Mouse (Mus musculus): ENCODE results near the gene Rcbtb2. TPM values are rescaled to one million over a fixed set of nuclear protein-coding genes. Genes with fewer than 3 reads are reported as not detected.

The Rcbtb2 gene
- 145 and 157 TPM in 2 replicates for polyA plus RNA-seq (2014; fragmentation: Nextera tagmentation; extraction: Ambion mirVana)

- DNase-seq (ENCODE audit: low spot score) (no peak), ATAC-seq (ENCODE audit: low FRiP score) (no peak)
- H3K9ac ChIP-seq (ENCODE audit: low read depth, low read length) = no peak within 1 kb of the TSS
- H3K27me3 ChIP-seq (ENCODE audit: control insufficient read depth, insufficient read depth, low read length) = no peaks in the 10 kb centered on the region
- H3K4me2 ChIP-seq (replicated peaks; ENCODE audit: low read depth, low read length) = no peak within 1 kb of the TSS
- H3K4me1 ChIP-seq (replicated peaks; ENCODE audit: control insufficient read depth, insufficient read depth, low read length) = no peaks in the 10 kb centered on the region
- no peaks in the 10 kb centered on the region for H3K9me3 ChIP-seq (ENCODE audit: control insufficient read depth, low read length)
- H3K4me3 ChIP-seq (ENCODE audit: low read depth, low read length) = no peak within 1 kb of the TSS
- no peak within 1 kb of the TSS for H3K27ac ChIP-seq (ENCODE audit: low read depth, low read length)
- H3K36me3 ChIP-seq (ENCODE audit: control insufficient read depth, insufficient read depth, low read length) = no peaks in the 10 kb centered on the region
- 71% methylated on average over 4 of the region's 4 CpGs for WGBS
These were observed at the start of gene Rcbtb2 for GRCm38 (mm10) chr14:73122923-73123278. Gene Rcbtb2 (plus strand): TSS chr14:73123037.

GRCm38 (mm10) chr14:73083563-73083962 lies 39.3 kb upstream of the Rcbtb2 start:
- ATAC-seq (ENCODE audit: low FRiP score) = no peak
- H3K4me2 ChIP-seq (replicated peaks; ENCODE audit: low read depth, low read length) = no peak overlapping the region
- no peak for DNase-seq (ENCODE audit: low spot score)
- no peak overlapping the region for H3K27ac ChIP-seq (ENCODE audit: low read depth, low read length)
- no peak overlapping the region for H3K4me3 ChIP-seq (ENCODE audit: low read depth, low read length)
- no peak overlapping the region for H3K9ac ChIP-seq (ENCODE audit: low read depth, low read length)
- H3K4me1 ChIP-seq (replicated peaks; ENCODE audit: control insufficient read depth, insufficient read depth, low read length) = no peaks in the 10 kb centered on the region
- no peaks in the 10 kb centered on the region for H3K27me3 ChIP-seq (ENCODE audit: control insufficient read depth, insufficient read depth, low read length)
- 79% methylated on average over 2 of the region's 2 CpGs for WGBS
- H3K9me3 ChIP-seq (ENCODE audit: control insufficient read depth, low read length) = no peaks in the 10 kb centered on the region
- H3K36me3 ChIP-seq (ENCODE audit: control insufficient read depth, insufficient read depth, low read length) = no peaks in the 10 kb centered on the region

GRCm38 (mm10) chr14:73086425-73086824 lies 36.4 kb upstream of the Rcbtb2 start:
- no peak overlapping the region for H3K9ac ChIP-seq (ENCODE audit: low read depth, low read length)
- no peaks in the 10 kb centered on the region for H3K27me3 ChIP-seq (ENCODE audit: control insufficient read depth, insufficient read depth, low read length)
- no peak for DNase-seq (ENCODE audit: low spot score)
- no peak for ATAC-seq (ENCODE audit: low FRiP score)
- H3K27ac ChIP-seq (ENCODE audit: low read depth, low read length) = no peak overlapping the region
- H3K4me1 ChIP-seq (replicated peaks; ENCODE audit: control insufficient read depth, insufficient read depth, low read length) = no peaks in the 10 kb centered on the region
- no peak overlapping the region for H3K4me2 ChIP-seq (replicated peaks; ENCODE audit: low read depth, low read length)
- no peak overlapping the region for H3K4me3 ChIP-seq (ENCODE audit: low read depth, low read length)
- no peaks in the 10 kb centered on the region for H3K36me3 ChIP-seq (ENCODE audit: control insufficient read depth, insufficient read depth, low read length)
- H3K9me3 ChIP-seq (ENCODE audit: control insufficient read depth, low read length) = no peaks in the 10 kb centered on the region
- 68% methylated on average over 3 of the region's 3 CpGs for WGBS

- DNase-seq (ENCODE audit: low spot score) (no peak), ATAC-seq (ENCODE audit: low FRiP score) (no peak)
- Histone ChIP-seq H3K9me3 (ENCODE audit: control insufficient read depth, low read length) (no peaks in the 10 kb centered on the region), H3K36me3 (ENCODE audit: control insufficient read depth, insufficient read depth, low read length) (no peaks in the 10 kb centered on the region), H3K4me2 (replicated peaks; ENCODE audit: low read depth, low read length) (no peak overlapping the region), H3K4me3 (ENCODE audit: low read depth, low read length) (no peak overlapping the region), H3K4me1 (replicated peaks; ENCODE audit: control insufficient read depth, insufficient read depth, low read length) (no peaks in the 10 kb centered on the region), H3K9ac (ENCODE audit: low read depth, low read length) (no peak overlapping the region), H3K27me3 (ENCODE audit: control insufficient read depth, insufficient read depth, low read length) (no peaks in the 10 kb centered on the region), H3K27ac (ENCODE audit: low read depth, low read length) (no peak overlapping the region)
- WGBS = 88% methylated on average over 5 of the region's 5 CpGs
These were observed 35.6 kb upstream of the Rcbtb2 start for GRCm38 (mm10) chr14:73087247-73087646.

- no peak overlapping the region for H3K27ac ChIP-seq (ENCODE audit: low read depth, low read length)
- WGBS = 89% methylated on average over 5 of the region's 5 CpGs
- H3K4me2 ChIP-seq (replicated peaks; ENCODE audit: low read depth, low read length) = no peak overlapping the region
- no peaks in the 10 kb centered on the region for H3K4me1 ChIP-seq (replicated peaks; ENCODE audit: control insufficient read depth, insufficient read depth, low read length)
- ATAC-seq (ENCODE audit: low FRiP score) (no peak), DNase-seq (ENCODE audit: low spot score) (no peak)
- H3K9me3 ChIP-seq (ENCODE audit: control insufficient read depth, low read length) = no peaks in the 10 kb centered on the region
- no peaks in the 10 kb centered on the region for H3K27me3 ChIP-seq (ENCODE audit: control insufficient read depth, insufficient read depth, low read length)
- H3K9ac ChIP-seq (ENCODE audit: low read depth, low read length) = no peak overlapping the region
- H3K36me3 ChIP-seq (ENCODE audit: control insufficient read depth, insufficient read depth, low read length) = no peaks in the 10 kb centered on the region
- no peak overlapping the region for H3K4me3 ChIP-seq (ENCODE audit: low read depth, low read length)
These were observed 35.1 kb upstream of the Rcbtb2 start for GRCm38 (mm10) chr14:73087746-73088145.

GRCm38 (mm10) chr14:73088224-73088623 lies 34.6 kb upstream of the Rcbtb2 start:
- WGBS = 84% methylated on average over 1 of the region's 1 CpGs
- Histone ChIP-seq H3K4me3 (ENCODE audit: low read depth, low read length) (no peak overlapping the region), H3K36me3 (ENCODE audit: control insufficient read depth, insufficient read depth, low read length) (no peaks in the 10 kb centered on the region), H3K4me1 (replicated peaks; ENCODE audit: control insufficient read depth, insufficient read depth, low read length) (no peaks in the 10 kb centered on the region), H3K9ac (ENCODE audit: low read depth, low read length) (no peak overlapping the region), H3K27me3 (ENCODE audit: control insufficient read depth, insufficient read depth, low read length) (no peaks in the 10 kb centered on the region), H3K27ac (ENCODE audit: low read depth, low read length) (no peak overlapping the region), H3K9me3 (ENCODE audit: control insufficient read depth, low read length) (no peaks in the 10 kb centered on the region), H3K4me2 (replicated peaks; ENCODE audit: low read depth, low read length) (no peak overlapping the region)
- no peak for DNase-seq (ENCODE audit: low spot score)
- no peak for ATAC-seq (ENCODE audit: low FRiP score)

- no peak overlapping the region for H3K4me2 ChIP-seq (replicated peaks; ENCODE audit: low read depth, low read length)
- no peak overlapping the region for H3K4me3 ChIP-seq (ENCODE audit: low read depth, low read length)
- ATAC-seq (ENCODE audit: low FRiP score) (no peak), DNase-seq (ENCODE audit: low spot score) (no peak)
- H3K9ac ChIP-seq (ENCODE audit: low read depth, low read length) = no peak overlapping the region
- no peaks in the 10 kb centered on the region for H3K4me1 ChIP-seq (replicated peaks; ENCODE audit: control insufficient read depth, insufficient read depth, low read length)
- no peaks in the 10 kb centered on the region for H3K36me3 ChIP-seq (ENCODE audit: control insufficient read depth, insufficient read depth, low read length)
- 86% methylated on average over 3 of the region's 3 CpGs for WGBS
- no peak overlapping the region for H3K27ac ChIP-seq (ENCODE audit: low read depth, low read length)
- no peaks in the 10 kb centered on the region for H3K27me3 ChIP-seq (ENCODE audit: control insufficient read depth, insufficient read depth, low read length)
- H3K9me3 ChIP-seq (ENCODE audit: control insufficient read depth, low read length) = no peaks in the 10 kb centered on the region
These were observed 30.0 kb upstream of the Rcbtb2 start for GRCm38 (mm10) chr14:73092871-73093270.

- Histone ChIP-seq H3K9ac (ENCODE audit: low read depth, low read length) (no peak overlapping the region), H3K9me3 (ENCODE audit: control insufficient read depth, low read length) (no peaks in the 10 kb centered on the region), H3K4me2 (replicated peaks; ENCODE audit: low read depth, low read length) (no peak overlapping the region), H3K4me3 (ENCODE audit: low read depth, low read length) (no peak overlapping the region), H3K27me3 (ENCODE audit: control insufficient read depth, insufficient read depth, low read length) (no peaks in the 10 kb centered on the region), H3K27ac (ENCODE audit: low read depth, low read length) (no peak overlapping the region), H3K36me3 (ENCODE audit: control insufficient read depth, insufficient read depth, low read length) (no peaks in the 10 kb centered on the region), H3K4me1 (replicated peaks; ENCODE audit: control insufficient read depth, insufficient read depth, low read length) (no peaks in the 10 kb centered on the region)
- DNase-seq (ENCODE audit: low spot score) (no peak), ATAC-seq (ENCODE audit: low FRiP score) (no peak)
- 84% methylated on average over 13 of the region's 13 CpGs for WGBS
These were observed 27.9 kb upstream of the Rcbtb2 start for GRCm38 (mm10) chr14:73094802-73095550.

GRCm38 (mm10) chr14:73098677-73099387 lies 24.0 kb upstream of the Rcbtb2 start:
- DNase-seq (ENCODE audit: low spot score) = peak; percentile 89
- Histone ChIP-seq H3K4me2 (replicated peaks; ENCODE audit: low read depth, low read length) (no peak overlapping the region), H3K36me3 (ENCODE audit: control insufficient read depth, insufficient read depth, low read length) (no peaks in the 10 kb centered on the region), H3K27me3 (ENCODE audit: control insufficient read depth, insufficient read depth, low read length) (no peaks in the 10 kb centered on the region), H3K9me3 (ENCODE audit: control insufficient read depth, low read length) (no peaks in the 10 kb centered on the region), H3K4me3 (ENCODE audit: low read depth, low read length) (no peak overlapping the region), H3K4me1 (replicated peaks; ENCODE audit: control insufficient read depth, insufficient read depth, low read length) (no peaks in the 10 kb centered on the region), H3K9ac (ENCODE audit: low read depth, low read length) (no peak overlapping the region), H3K27ac (ENCODE audit: low read depth, low read length) (no peak overlapping the region)
- ATAC-seq (ENCODE audit: low FRiP score) = no peak
- 47% methylated on average over 10 of the region's 10 CpGs for WGBS
